Mouse (Mus musculus): ENCODE data around the gene Rbbp8nl. TPM values are rescaled to one million over a fixed set of nuclear protein-coding genes. Genes with fewer than 3 reads are reported as not detected.

The Rbbp8nl gene
- polyA plus RNA-seq, 2 experiments, result 1.3 to 2.0 TPM

GRCm38 (mm10) chr2:180290503-180290902 lies 824 bp upstream of the Rbbp8nl start:
- ATAC-seq (ENCODE audit: low FRiP score, low read depth), result no peak
- H3K4me1 ChIP-seq (ENCODE audit: control insufficient read depth, insufficient read depth, low read length), result no peaks in the 10 kb centered on the region
- H3K9me3 ChIP-seq (ENCODE audit: control insufficient read depth, low read length), result no peaks in the 10 kb centered on the region
- H3K4me2 ChIP-seq (replicated peaks; ENCODE audit: low read depth, low read length, severe bottlenecking), result no peak overlapping the region
- H3K4me3 ChIP-seq (replicated peaks; ENCODE audit: low read length), result no peak overlapping the region
- no peaks in the 10 kb centered on the region for H3K27me3 ChIP-seq (ENCODE audit: control insufficient read depth, insufficient read depth, low read length)
- H3K36me3 ChIP-seq (ENCODE audit: control insufficient read depth, insufficient read depth, low read length), result no peaks in the 10 kb centered on the region
- 58% methylated on average over 6 of the region's 6 CpGs for WGBS
- TF ChIP-seq POLR2A (IDR thresholded peaks at IDR 0.05; ENCODE audit: borderline replicate concordance, extremely low read depth, insufficient read depth, insufficient read length), result no peak
- DNase-seq (ENCODE audit: low spot score), result no peak
- H3K9ac ChIP-seq (ENCODE audit: low read depth, low read length, severe bottlenecking), result no peak overlapping the region
- H3K27ac ChIP-seq (replicated peaks; ENCODE audit: low read depth, low read length), result no peak overlapping the region

- no peak for ATAC-seq (ENCODE audit: low FRiP score, low read depth)
- H3K4me2 ChIP-seq (replicated peaks; ENCODE audit: low read depth, low read length, severe bottlenecking), result no peak overlapping the region
- no peak overlapping the region for H3K27ac ChIP-seq (replicated peaks; ENCODE audit: low read depth, low read length)
Measured at GRCm38 (mm10) chr2:180288966-180289365, 713 bp downstream of the Rbbp8nl start.

GRCm38 (mm10) chr2:180279321-180279720 lies 10.4 kb downstream of the Rbbp8nl start:
- Histone ChIP-seq H3K4me2 (replicated peaks; ENCODE audit: low read depth, low read length, severe bottlenecking) (no peak overlapping the region), H3K9ac (ENCODE audit: low read depth, low read length, severe bottlenecking) (0 out of 2 replicates have a peak overlapping the region, but pooled peaks have one; percentile 1), H3K27me3 (ENCODE audit: control insufficient read depth, insufficient read depth, low read length) (no peaks in the 10 kb centered on the region), H3K4me1 (ENCODE audit: control insufficient read depth, insufficient read depth, low read length) (no peaks in the 10 kb centered on the region), H3K9me3 (ENCODE audit: control insufficient read depth, low read length) (no peaks in the 10 kb centered on the region), H3K4me3 (replicated peaks; ENCODE audit: low read length) (no peak overlapping the region), H3K27ac (replicated peaks; ENCODE audit: low read depth, low read length) (no peak overlapping the region), H3K36me3 (ENCODE audit: control insufficient read depth, insufficient read depth, low read length) (no peaks in the 10 kb centered on the region)
- DNase-seq (ENCODE audit: low spot score) (no peak), ATAC-seq (ENCODE audit: low FRiP score, low read depth) (no peak)
- TF ChIP-seq POLR2A (IDR thresholded peaks at IDR 0.05; ENCODE audit: borderline replicate concordance, extremely low read depth, insufficient read depth, insufficient read length), result no peak
- WGBS, result 76% methylated on average over 8 of the region's 8 CpGs

More at GRCm38 (mm10) chr2:180288966-180289365, 713 bp downstream of the Rbbp8nl start:
- TF ChIP-seq POLR2A (IDR thresholded peaks at IDR 0.05; ENCODE audit: borderline replicate concordance, extremely low read depth, insufficient read depth, insufficient read length), result no peak
- Histone ChIP-seq H3K9ac (ENCODE audit: low read depth, low read length, severe bottlenecking) (no peak overlapping the region), H3K27me3 (ENCODE audit: control insufficient read depth, insufficient read depth, low read length) (no peaks in the 10 kb centered on the region), H3K4me1 (ENCODE audit: control insufficient read depth, insufficient read depth, low read length) (no peaks in the 10 kb centered on the region), H3K4me3 (replicated peaks; ENCODE audit: low read length) (no peak overlapping the region), H3K9me3 (ENCODE audit: control insufficient read depth, low read length) (no peaks in the 10 kb centered on the region), H3K36me3 (ENCODE audit: control insufficient read depth, insufficient read depth, low read length) (no peaks in the 10 kb centered on the region)
- no peak for DNase-seq (ENCODE audit: low spot score)
- 40% methylated on average over 11 of the region's 11 CpGs for WGBS

- Histone ChIP-seq H3K9me3 (ENCODE audit: control insufficient read depth, low read length) (no peaks in the 10 kb centered on the region), H3K27ac (replicated peaks; ENCODE audit: low read depth, low read length) (no peak overlapping the region), H3K27me3 (ENCODE audit: control insufficient read depth, insufficient read depth, low read length) (no peaks in the 10 kb centered on the region), H3K36me3 (ENCODE audit: control insufficient read depth, insufficient read depth, low read length) (no peaks in the 10 kb centered on the region), H3K4me3 (replicated peaks; ENCODE audit: low read length) (no peak overlapping the region), H3K9ac (ENCODE audit: low read depth, low read length, severe bottlenecking) (no peak overlapping the region), H3K4me1 (ENCODE audit: control insufficient read depth, insufficient read depth, low read length) (0 out of 2 replicates have a peak, but pooled peaks cover 3% of the 10 kb centered on the region), H3K4me2 (replicated peaks; ENCODE audit: low read depth, low read length, severe bottlenecking) (no peak overlapping the region)
- DNase-seq (ENCODE audit: low spot score) (no peak), ATAC-seq (ENCODE audit: low FRiP score, low read depth) (no peak)
- WGBS, result 61% methylated on average over 8 of the region's 8 CpGs
- TF ChIP-seq POLR2A (IDR thresholded peaks at IDR 0.05; ENCODE audit: borderline replicate concordance, extremely low read depth, insufficient read depth, insufficient read length), result no peak
Measured at GRCm38 (mm10) chr2:180277773-180278320, 11.8 kb downstream of the Rbbp8nl start.

GRCm38 (mm10) chr2:180276851-180277259 lies 12.8 kb downstream of the Rbbp8nl start:
- no peaks in the 10 kb centered on the region for H3K9me3 ChIP-seq (ENCODE audit: control insufficient read depth, low read length)
- no peak for DNase-seq (ENCODE audit: low spot score)
- 74% methylated on average over 8 of the region's 8 CpGs for WGBS

More at GRCm38 (mm10) chr2:180276851-180277259, 12.8 kb downstream of the Rbbp8nl start:
- Histone ChIP-seq H3K27ac (replicated peaks; ENCODE audit: low read depth, low read length) (no peak overlapping the region), H3K4me3 (replicated peaks; ENCODE audit: low read length) (no peak overlapping the region), H3K4me2 (replicated peaks; ENCODE audit: low read depth, low read length, severe bottlenecking) (no peak overlapping the region), H3K9ac (ENCODE audit: low read depth, low read length, severe bottlenecking) (no peak overlapping the region), H3K27me3 (ENCODE audit: control insufficient read depth, insufficient read depth, low read length) (no peaks in the 10 kb centered on the region), H3K36me3 (ENCODE audit: control insufficient read depth, insufficient read depth, low read length) (no peaks in the 10 kb centered on the region), H3K4me1 (ENCODE audit: control insufficient read depth, insufficient read depth, low read length) (peaks cover 11% of the 10 kb centered on the region; the same call in 1 of the 2 replicates)
- no peak for TF ChIP-seq POLR2A (IDR thresholded peaks at IDR 0.05; ENCODE audit: borderline replicate concordance, extremely low read depth, insufficient read depth, insufficient read length)
- no peak for ATAC-seq (ENCODE audit: low FRiP score, low read depth)

Data from limb, embryonic 14.5 days (tissue).